Mouse (Mus musculus) small intestine, adult 2 months (tissue): ENCODE data around the gene Myom1.

Experiments
- CTCF ChIP-seq: fragments of 200-500 bp; IDR thresholded peaks from 2 replicates; pipeline ENCODE4 v1.5.1; 2012; ENCODE audit warnings: low read depth, mild to moderate bottlenecking, control low read depth, inconsistent platforms, low read length, moderate library complexity, mixed read lengths; ENCODE audit not compliant: insufficient replicate concordance, insufficient read length; ENCODE audit errors: extremely low read depth
- POLR2A ChIP-seq: fragments of 200-500 bp; IDR thresholded peaks from 2 replicates; pipeline ENCODE4 v1.6.1; 2012; ENCODE audit warnings: low read depth, mild to moderate bottlenecking, control low read depth, inconsistent platforms, low read length, moderate library complexity

GRCm38 (mm10) chr17:71008676-71009075 lies 6.2 kb downstream of the Myom1 start:
- no peak for TF ChIP-seq CTCF
- TF ChIP-seq POLR2A = no peak
